In genomic region chr8:12897815-12898214, GRCm38 (mm10) we compare ENCODE assay signal across 13 mouse cellular contexts. TPM values are rescaled to one million over a fixed set of nuclear protein-coding genes. Genes with fewer than 3 reads are reported as not detected.
DNase-seq lines count a peak whose midpoint lies in the region; ATAC-seq and TF ChIP-seq lines count a peak whose summit lies in the region.
"Had no signal": no experiment of that assay in that cellular context is flagged by ENCODE, and none has a peak within 500 bp of the region (broad histone marks: within the 10 kb centered on the region; RNA-seq: fewer than 3 reads in every experiment).

No protein-coding gene starts in this region.

- WGBS in embryonic facial prominence, embryonic 10.5 days, result 60% methylated on average over 9 of the region's 9 CpGs
- 41% methylated on average over 9 of the region's 9 CpGs for WGBS in kidney, postnatal 0 days

- no peak overlapping the region for H3K4me3 ChIP-seq in embryonic facial prominence, embryonic 10.5 days
- no peak overlapping the region for H3K4me3 ChIP-seq in kidney, postnatal 0 days (replicated peaks; ENCODE audit: low read depth, low read length)
- H3K4me3 ChIP-seq: limb, embryonic 15.5 days; megakaryocyte, embryonic 14.5 days; myocyte had no signal

- 0 out of 2 replicates have a peak overlapping the region, but pooled peaks have one; percentile 3 for H3K27ac ChIP-seq in embryonic facial prominence, embryonic 10.5 days (replicated peaks)
- no peak overlapping the region for H3K27ac ChIP-seq in kidney, postnatal 0 days
- H3K27ac ChIP-seq: limb, embryonic 15.5 days had no signal

- no peak for ATAC-seq in kidney, postnatal 0 days (replicated peaks; ENCODE audit: low FRiP score, low read depth)

- peaks cover 28% of the 10 kb centered on the region for H3K4me1 ChIP-seq in embryonic facial prominence, embryonic 10.5 days
- peaks cover 22% of the 10 kb centered on the region for H3K4me1 ChIP-seq in kidney, postnatal 0 days (replicated peaks; ENCODE audit: insufficient read depth, low read length)

- H3K9me3 ChIP-seq in embryonic facial prominence, embryonic 10.5 days, result no peaks in the 10 kb centered on the region
- no peaks in the 10 kb centered on the region for H3K9me3 ChIP-seq in kidney, postnatal 0 days (replicated peaks; ENCODE audit: low read length)
- H3K9me3 ChIP-seq: limb, embryonic 15.5 days; megakaryocyte, embryonic 14.5 days had no signal

- no peaks in the 10 kb centered on the region for H3K36me3 ChIP-seq in embryonic facial prominence, embryonic 10.5 days (replicated peaks)
- H3K36me3 ChIP-seq in kidney, postnatal 0 days (ENCODE audit: insufficient read depth, low read length), result no peaks in the 10 kb centered on the region
- H3K36me3 ChIP-seq: limb, embryonic 15.5 days had no signal

- TF ChIP-seq CTCF in kidney, postnatal 0 days (IDR thresholded peaks at IDR 0.05; ENCODE audit: low read depth), result no peak

- H3K27me3 ChIP-seq in embryonic facial prominence, embryonic 10.5 days (replicated peaks; ENCODE audit: low read depth, poor library complexity, severe bottlenecking), result no peaks in the 10 kb centered on the region
- no peaks in the 10 kb centered on the region for H3K27me3 ChIP-seq in kidney, postnatal 0 days (ENCODE audit: insufficient read depth, low read length)
- H3K27me3 ChIP-seq: limb, embryonic 15.5 days had no signal

- no peak overlapping the region for H3K4me2 ChIP-seq in kidney, postnatal 0 days (ENCODE audit: low read length)
- H3K4me2 ChIP-seq: limb, embryonic 15.5 days had no signal

- intact Hi-C loops in heart, postnatal 10 days (cut with DNase I), result loop anchor here (1.0 to 5.0 kb wide), 3 partner anchors 28 to 1341 kb away; partner anchors contain the start of gene Ing1

- no peak overlapping the region for H3K9ac ChIP-seq in kidney, postnatal 0 days (ENCODE audit: low read depth, low read length)
- H3K9ac ChIP-seq: limb, embryonic 15.5 days had no signal

- peak; percentile 98 for DNase-seq in heart, adult 11 months
- DNase-seq in heart, postnatal 4 days, result no peak
- no peak for DNase-seq in embryonic facial prominence, embryonic 10.5 days (ENCODE audit: low spot score)
- peak; percentile 27 to 42 for DNase-seq in heart, postnatal 10 days
- peak; percentile 41 for DNase-seq in kidney, postnatal 0 days (ENCODE audit: low spot score)
- DNase-seq in ovary, adult 18-20 months (ENCODE audit: low spot score), result no peak
- DNase-seq in cerebellum, adult 9-10 months, result no peak
- DNase-seq in frontal cortex, postnatal 36 days (ENCODE audit: low spot score in 2 of 2), result no peak
- DNase-seq: cerebellum, postnatal 14 days; thymus, adult 18-20 months had no signal

RNA-seq across cellular contexts. Expression of gene Mcf2l, which starts 24.2 kb away (rescaled TPM):
- total RNA-seq in heart, postnatal 4 days (2021), result 10 to 100 TPM; 28.8 to 33.0 TPM
- polyA plus RNA-seq in embryonic facial prominence, embryonic 10.5 days (2016; fragmentation: Nextera tagmentation; extraction: Ambion mirVana), result 15.8 and 17.4 TPM in 2 replicates
- 10 to 100 TPM; 56.4 to 88.8 TPM for total RNA-seq in heart, postnatal 10 days (2021)
- 10.9 and 11.2 TPM in 2 replicates for polyA plus RNA-seq in kidney, postnatal 0 days (2015; fragmentation: Nextera tagmentation; extraction: Ambion mirVana)

Comparison
In these comparisons a context has a peak if more than half of its experiments do, and no peak if none do; other contexts are left out.
1. DNase-seq: peak in heart, adult 11 months (single experiment), heart, postnatal 10 days (2 of 2) and kidney, postnatal 0 days (single experiment); none in heart, postnatal 4 days (single experiment), embryonic facial prominence, embryonic 10.5 days (single experiment), ovary, adult 18-20 months (single experiment), cerebellum, adult 9-10 months (single experiment) and frontal cortex, postnatal 36 days (0 of 2).